Mouse (Mus musculus): Measurements from ENCODE around the gene D2hgdh. TPM values are rescaled to one million over a fixed set of nuclear protein-coding genes. Genes with fewer than 3 reads are reported as not detected.
"Not testable (repeated sequence)": the region's sequence is repeated elsewhere in the genome, so short reads cannot be mapped to it uniquely, and the experiment has no call there.

Gene D2hgdh
- polyA plus RNA-seq, 3 experiments from 2014 or later, result 17.0 to 22.7 (median 19.8) TPM

- peak; percentile 75 for ATAC-seq
These were observed 8.1 kb downstream of the D2hgdh start for GRCm38 (mm10) chr1:93832754-93833360.

- no peak for ATAC-seq
These were observed 10.0 kb downstream of the D2hgdh start for GRCm38 (mm10) chr1:93834671-93835150.

- no peak for ATAC-seq
These were observed 10.5 kb downstream of the D2hgdh start for GRCm38 (mm10) chr1:93835211-93835610.

- ATAC-seq, result no peak
These were observed 11.3 kb downstream of the D2hgdh start for GRCm38 (mm10) chr1:93835876-93836531.

- no peak for ATAC-seq
These were observed 11.8 kb downstream of the D2hgdh start for GRCm38 (mm10) chr1:93836532-93836913.

GRCm38 (mm10) chr1:93837335-93837734 is 12.6 kb downstream of the D2hgdh start:
- no peak for ATAC-seq

GRCm38 (mm10) chr1:93838569-93838968 is 13.9 kb downstream of the D2hgdh start:
- not testable (repeated sequence) for ATAC-seq

GRCm38 (mm10) chr1:93845766-93846366 is 21.2 kb downstream of the D2hgdh start:
- peak; percentile 70 for ATAC-seq

GRCm38 (mm10) chr1:93855790-93856189 is 31.1 kb downstream of the D2hgdh start:
- ATAC-seq, result not testable (repeated sequence)

- no peak for ATAC-seq
These were observed 32.7 kb downstream of the D2hgdh start for GRCm38 (mm10) chr1:93857370-93857769.

- no peak for ATAC-seq
These were observed 33.3 kb downstream of the D2hgdh start for GRCm38 (mm10) chr1:93857991-93858390.

GRCm38 (mm10) chr1:93859619-93860018 is 34.9 kb downstream of the D2hgdh start:
- ATAC-seq, result no peak

- ATAC-seq, result not testable (repeated sequence)
These were observed 36.3 kb downstream of the D2hgdh start, which contains the start of gene Gal3st2 for GRCm38 (mm10) chr1:93861048-93861447. Gene Gal3st2 (plus strand): TSS chr1:93861306.

GRCm38 (mm10) chr1:93871594-93872105 is 46.9 kb downstream of the D2hgdh start:
- not testable (repeated sequence) for ATAC-seq

GRCm38 (mm10) chr1:93874405-93874804 is 49.7 kb downstream of the D2hgdh start:
- not testable (repeated sequence) for ATAC-seq

GRCm38 (mm10) chr1:93881778-93882177 is 57.1 kb downstream of the D2hgdh start:
- ATAC-seq, result not testable (repeated sequence)

- ATAC-seq, result not testable (repeated sequence)
These were observed 66.2 kb downstream of the D2hgdh start for GRCm38 (mm10) chr1:93890936-93891335.

- ATAC-seq, result not testable (repeated sequence)
These were observed 72.7 kb downstream of the D2hgdh start for GRCm38 (mm10) chr1:93897395-93897794.

- not testable (repeated sequence) for ATAC-seq
These were observed 76.6 kb downstream of the D2hgdh start for GRCm38 (mm10) chr1:93901291-93901690.
